Mouse (Mus musculus): ENCODE data around the gene Rapgefl1.

Gene Rapgefl1

GRCm38 (mm10) chr11:98836651-98837141 is at the start of gene Rapgefl1:
Gene Rapgefl1 (plus strand): TSS chr11:98836785.
- peak; percentile 89 for DNase-seq (ENCODE audit: low spot score)

DNA sequence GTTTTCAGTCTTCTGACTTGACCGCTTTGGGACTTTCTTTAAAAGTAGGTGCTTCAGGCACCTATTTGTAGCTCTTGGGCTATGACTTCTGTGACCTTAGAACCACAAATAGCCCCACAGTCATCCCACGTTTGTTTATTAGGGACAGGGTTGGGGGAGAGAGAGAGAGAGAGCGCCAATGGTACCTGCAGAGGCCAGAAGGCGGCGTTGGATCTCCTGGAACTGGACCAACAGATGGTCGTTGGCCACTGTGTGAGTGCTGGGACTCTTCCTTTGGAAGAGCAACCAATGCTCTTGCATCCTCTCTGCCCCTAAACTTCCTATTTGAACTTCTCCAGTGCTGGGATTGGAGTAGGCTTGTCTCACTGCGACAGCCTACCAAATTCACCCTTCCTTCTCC is 49.4 kb upstream of the Rapgefl1 start:
- peak; percentile 64 for DNase-seq (ENCODE audit: low spot score)

GRCm38 (mm10) chr11:98787691-98788090 is 48.9 kb upstream of the Rapgefl1 start:
- no peak for DNase-seq (ENCODE audit: low spot score)

DNA sequence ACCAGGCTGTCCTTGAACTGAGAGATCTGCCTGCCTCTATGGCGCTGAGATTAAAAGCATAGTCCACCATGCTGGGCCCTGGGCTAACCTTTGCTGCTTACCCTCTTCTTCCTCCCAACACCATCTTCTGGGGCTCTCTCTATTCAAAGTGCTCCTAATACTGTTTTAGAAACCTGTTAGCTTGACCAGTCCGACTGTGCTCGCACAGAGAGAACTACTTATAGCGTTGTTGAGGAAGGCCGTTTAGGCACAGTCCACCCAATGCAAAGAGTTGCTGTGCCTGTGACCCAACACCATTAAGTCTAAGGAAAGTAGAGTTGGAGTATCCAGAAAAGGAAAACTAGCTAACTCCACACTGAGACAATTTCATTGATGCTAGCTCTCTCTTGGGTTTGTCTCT is 48.4 kb upstream of the Rapgefl1 start:
- no peak for DNase-seq (ENCODE audit: low spot score)

GRCm38 (mm10) chr11:98788550-98789218 is 47.9 kb upstream of the Rapgefl1 start:
- DNase-seq (ENCODE audit: low spot score): peak; percentile 88

DNA sequence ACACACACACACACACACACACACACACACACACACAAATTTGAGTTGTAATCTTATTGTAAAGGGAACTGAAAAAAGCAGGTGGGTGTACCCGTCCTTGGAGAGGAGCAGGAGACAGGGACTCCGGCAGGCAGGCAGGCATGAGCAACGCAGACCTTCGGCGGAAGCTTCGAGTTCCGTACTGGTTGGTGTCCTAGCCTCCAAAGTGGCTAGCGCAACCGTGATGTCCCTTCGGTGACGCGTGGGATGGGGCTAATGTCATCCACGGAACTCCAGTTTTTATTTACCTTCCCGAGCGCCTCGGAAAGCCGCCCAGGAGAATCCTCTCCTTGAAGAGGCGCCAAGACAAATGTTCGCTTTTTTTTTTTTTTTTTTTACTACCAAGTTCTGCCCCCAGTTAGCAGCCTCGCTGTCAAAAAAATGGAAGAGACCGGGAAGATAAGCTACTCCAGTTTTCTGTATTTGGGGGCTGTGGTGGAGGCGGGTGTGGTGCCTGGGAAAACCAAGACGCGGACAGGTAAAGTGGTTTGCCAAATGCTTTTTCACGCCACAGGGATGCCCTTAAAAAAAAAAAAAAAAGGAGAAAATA is 47.3 kb upstream of the Rapgefl1 start:
- peak; percentile 60 for DNase-seq (ENCODE audit: low spot score)

GRCm38 (mm10) chr11:98789824-98790223 is 46.8 kb upstream of the Rapgefl1 start:
- no peak for DNase-seq (ENCODE audit: low spot score)

- no peak for DNase-seq (ENCODE audit: low spot score)
Measured at GRCm38 (mm10) chr11:98790631-98791205, 45.9 kb upstream of the Rapgefl1 start.

DNA sequence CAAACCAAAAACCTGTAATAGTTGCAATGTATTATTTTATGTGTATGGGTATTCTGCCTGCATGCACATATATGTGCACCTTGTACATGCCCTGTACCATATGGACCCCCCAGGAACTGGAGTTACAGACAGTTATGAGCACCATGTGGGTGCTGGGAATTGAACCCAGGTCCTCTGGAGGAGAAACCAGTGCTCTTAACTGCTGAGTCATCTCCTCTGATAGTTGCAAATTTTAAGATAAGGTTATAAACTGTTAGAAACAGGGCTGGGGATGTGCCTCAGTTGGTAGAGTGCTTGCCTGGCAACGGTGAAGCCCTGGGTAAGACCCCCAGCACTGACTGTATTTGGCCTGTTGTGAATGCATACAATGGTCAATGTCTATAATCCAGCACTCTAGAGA is 45.1 kb upstream of the Rapgefl1 start:
- no peak for DNase-seq (ENCODE audit: low spot score)

DNA sequence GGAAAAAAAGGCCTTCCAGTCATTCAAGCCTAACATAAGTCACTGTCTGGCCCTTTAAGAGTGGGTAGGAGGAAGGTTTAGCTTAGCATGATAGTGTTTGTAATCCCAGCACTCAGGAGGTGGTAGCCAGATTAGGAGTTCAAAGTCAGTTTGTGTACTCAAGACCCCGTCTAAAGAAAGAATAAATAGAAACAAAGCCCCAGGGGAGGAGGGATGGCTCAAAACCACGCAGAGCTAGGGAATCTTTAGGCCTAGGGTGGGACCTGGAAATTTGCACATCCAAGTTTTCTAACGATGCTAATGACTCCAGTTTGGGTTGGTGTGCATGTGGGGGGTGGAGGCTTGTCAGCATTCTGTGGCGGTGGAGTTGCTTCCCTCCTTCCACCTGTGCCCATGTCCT is 44.5 kb upstream of the Rapgefl1 start:
- DNase-seq (ENCODE audit: low spot score): no peak

GRCm38 (mm10) chr11:98794469-98795014 is 42.0 kb upstream of the Rapgefl1 start:
- DNase-seq (ENCODE audit: low spot score): no peak

- peak; percentile 92 for DNase-seq (ENCODE audit: low spot score)
Measured at GRCm38 (mm10) chr11:98795015-98795713, 41.4 kb upstream of the Rapgefl1 start, which contains the start of gene Msl1. Gene Msl1 (plus strand): TSS chr11:98795516.

DNA sequence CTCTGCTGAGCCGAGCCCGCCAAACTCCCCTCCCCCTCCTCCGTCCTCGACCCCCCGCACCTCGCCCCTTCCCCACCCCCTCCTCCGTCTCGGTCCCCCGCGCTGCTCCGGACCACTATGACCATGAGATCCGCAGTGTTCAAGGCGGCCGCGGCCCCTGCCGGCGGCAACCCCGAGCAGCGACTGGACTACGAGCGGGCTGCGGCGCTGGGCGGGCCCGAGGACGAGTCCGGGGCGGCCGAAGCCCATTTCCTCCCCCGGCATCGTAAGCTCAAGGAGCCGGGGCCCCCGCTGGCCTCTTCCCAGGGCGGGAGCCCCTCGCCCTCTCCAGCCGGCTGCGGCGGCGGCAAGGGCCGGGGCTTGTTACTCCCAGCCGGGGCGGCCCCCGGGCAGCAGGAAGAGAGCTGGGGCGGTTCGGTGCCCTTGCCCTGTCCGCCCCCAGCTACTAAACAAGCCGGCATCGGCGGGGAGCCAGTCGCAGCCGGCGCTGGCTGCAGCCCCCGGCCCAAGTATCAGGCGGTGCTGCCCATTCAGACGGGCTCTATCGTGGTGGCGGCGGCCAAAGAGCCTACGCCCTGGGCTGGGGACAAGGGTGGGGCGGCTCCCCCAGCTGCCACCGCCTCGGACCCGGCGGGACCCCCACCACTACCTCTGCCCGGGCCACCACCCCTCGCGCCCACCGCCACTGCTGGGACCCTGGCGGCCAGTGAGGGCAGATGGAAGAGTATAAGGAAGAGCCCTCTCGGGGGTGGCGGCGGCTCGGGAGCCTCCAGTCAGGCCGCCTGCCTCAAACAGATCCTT is 40.7 kb upstream of the Rapgefl1 start:
- peak; percentile 78 for DNase-seq (ENCODE audit: low spot score)

GRCm38 (mm10) chr11:98796515-98797216 is 39.9 kb upstream of the Rapgefl1 start:
- peak; percentile 82 for DNase-seq (ENCODE audit: low spot score)

DNA sequence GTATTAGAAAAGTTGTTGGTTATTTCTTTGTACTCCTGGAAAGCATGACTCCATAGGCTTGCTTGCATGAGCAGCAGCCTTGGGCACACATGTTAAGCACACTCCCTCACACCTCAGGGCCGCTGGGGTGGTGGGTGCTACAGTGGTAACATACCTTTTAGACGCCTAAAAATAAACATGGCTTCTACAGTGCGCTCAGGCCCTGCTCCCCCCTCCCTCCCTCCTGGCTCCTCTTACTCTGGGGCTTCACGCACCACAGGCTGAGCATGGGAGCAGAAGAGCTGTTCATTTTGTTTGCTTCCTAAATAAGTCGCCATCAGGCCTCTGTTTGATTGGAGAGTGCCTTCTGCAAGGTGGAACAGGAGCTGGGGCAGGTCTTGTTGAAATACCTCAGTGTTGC is 39.3 kb upstream of the Rapgefl1 start:
- DNase-seq (ENCODE audit: low spot score): no peak

DNA sequence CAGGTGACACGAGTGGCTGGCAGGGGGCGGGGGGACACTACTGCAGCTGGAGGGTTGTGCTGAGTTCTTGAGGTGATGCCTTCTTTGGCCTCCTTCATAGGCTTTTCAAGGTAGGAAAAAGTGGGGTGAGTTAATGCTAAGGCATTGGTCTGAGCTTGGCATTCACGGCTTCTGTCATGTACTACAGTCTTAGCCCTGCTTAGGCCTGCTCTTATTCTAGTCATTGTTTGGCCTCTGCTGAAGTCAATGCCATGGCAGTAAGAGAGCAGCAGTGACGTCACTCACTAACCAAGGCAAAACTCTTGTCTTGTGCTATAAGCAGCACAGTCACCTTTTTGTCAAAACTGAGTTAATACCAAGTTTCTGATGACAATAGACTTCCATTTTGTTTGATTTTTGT is 38.7 kb upstream of the Rapgefl1 start:
- no peak for DNase-seq (ENCODE audit: low spot score)

DNA sequence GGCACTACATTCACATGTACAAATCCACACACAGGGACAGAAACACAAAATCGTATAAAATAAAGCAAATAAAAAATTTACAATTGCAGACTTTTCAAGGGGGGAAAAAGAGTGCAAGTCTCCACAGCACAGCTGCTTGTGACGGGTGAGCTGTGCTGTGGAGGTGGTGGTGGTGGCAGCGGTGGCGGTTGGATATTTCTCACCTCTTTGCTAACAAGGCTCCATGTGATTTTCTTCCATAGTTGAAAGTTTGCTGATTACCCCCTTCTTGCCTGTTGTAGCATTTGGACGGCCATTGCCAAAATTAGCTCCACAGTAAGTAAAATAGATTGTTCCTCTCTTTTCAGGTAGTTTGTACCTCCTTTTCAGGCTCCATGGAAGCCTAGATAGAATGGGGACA is 32.0 kb upstream of the Rapgefl1 start, which contains the start of gene Casc3:
Gene Casc3 (plus strand): TSS at position 301 of the 400 bp plus-strand sequence.
- no peak for DNase-seq (ENCODE audit: low spot score)

- no peak for DNase-seq (ENCODE audit: low spot score)
Measured at GRCm38 (mm10) chr11:98808417-98808816, 28.2 kb upstream of the Rapgefl1 start.

- peak; percentile 98 for DNase-seq (ENCODE audit: low spot score)
Measured at GRCm38 (mm10) chr11:98809457-98810290, 26.9 kb upstream of the Rapgefl1 start.

- no peak for DNase-seq (ENCODE audit: low spot score)
Measured at GRCm38 (mm10) chr11:98810686-98811085, 25.9 kb upstream of the Rapgefl1 start.
